Mouse (Mus musculus) hindbrain, embryonic 12.5 days (tissue): Measurements from ENCODE around the gene Cyb561d1. TPM values are rescaled to one million over a fixed set of nuclear protein-coding genes. Genes with fewer than 3 reads are reported as not detected.

Experiments
- ATAC-seq: fragments of 200-750 bp; cut with Nextera tagmentation; 2 replicates; pipeline ENCODE4 v1.8.0; 2017; ENCODE audit warnings: moderate TSS enrichment; ENCODE audit not compliant: low FRiP score
- H3K27ac ChIP-seq: fragments of 300-500 bp; sonication (generic); 2 replicates; pipeline ENCODE4 v1.5.1; 2016; ENCODE audit warnings: mild to moderate bottlenecking
- H3K27me3 ChIP-seq: fragments of 300-500 bp; sonication (generic); 2 replicates; pipeline ENCODE4 v1.6.1; 2016; ENCODE audit warnings: mild to moderate bottlenecking
- H3K36me3 ChIP-seq: fragments of 300-500 bp; sonication (generic); 2 replicates; pipeline ENCODE4 v1.6.1; 2016; ENCODE audit warnings: mild to moderate bottlenecking
- H3K4me1 ChIP-seq: fragments of 300-500 bp; sonication (generic); 2 replicates; pipeline ENCODE4 v1.6.1; 2016
- H3K4me2 ChIP-seq: fragments of 300-500 bp; sonication (generic); replicated peaks from 2 replicates; pipeline ENCODE4 v1.6.1; 2016; ENCODE audit warnings: mild to moderate bottlenecking
- H3K4me3 ChIP-seq: fragments of 300-500 bp; sonication (generic); 2 replicates; pipeline ENCODE4 v1.5.1; 2016; ENCODE audit warnings: mild to moderate bottlenecking
- H3K9ac ChIP-seq: fragments of 300-500 bp; sonication (generic); 2 replicates; pipeline ENCODE4 v1.6.1; 2016; ENCODE audit warnings: mild to moderate bottlenecking, moderate library complexity
- H3K9me3 ChIP-seq: fragments of 300-500 bp; sonication (generic); replicated peaks from 2 replicates; pipeline ENCODE4 v1.6.1; 2016; ENCODE audit warnings: mild to moderate bottlenecking
- WGBS: fragments of 180-500 bp; shearing (Covaris S2); methylation state at CpG from one replicate; pipeline ENCODE4 v1.1.7; 2016; 5-methylcytosine and 5-hydroxymethylcytosine counted together
- polyA plus RNA-seq: library from polyadenylated mRNA; unstranded; fragments of >200 nt; fragmentation: Nextera tagmentation; extraction: Ambion mirVana; gene quantifications from 2 replicates; pipeline ENCODE4 v1.2.1, GENCODE M21; 2016

Gene Cyb561d1
- polyA plus RNA-seq, 1 experiment from 2014 or later: 5.0 TPM

- peaks cover 44% of the 10 kb centered on the region for H3K4me1 ChIP-seq
- H3K9me3 ChIP-seq: no peaks in the 10 kb centered on the region
- H3K36me3 ChIP-seq: peaks cover 18% of the 10 kb centered on the region; the same call in 1 of the 2 replicates
- no peaks in the 10 kb centered on the region for H3K27me3 ChIP-seq
- no peak overlapping the region for H3K4me3 ChIP-seq
- WGBS: 20% methylated on average over 14 of the region's 14 CpGs
- ATAC-seq: peak; percentile 59
- peak overlapping the region; percentile 45; the same call in 1 of the 2 replicates for H3K9ac ChIP-seq
- H3K4me2 ChIP-seq: peak overlapping the region; percentile 35
- H3K27ac ChIP-seq: peak overlapping the region; percentile 82
These were observed 3.9 kb downstream of the Cyb561d1 start for GRCm38 (mm10) chr3:108197066-108197497.

DNA sequence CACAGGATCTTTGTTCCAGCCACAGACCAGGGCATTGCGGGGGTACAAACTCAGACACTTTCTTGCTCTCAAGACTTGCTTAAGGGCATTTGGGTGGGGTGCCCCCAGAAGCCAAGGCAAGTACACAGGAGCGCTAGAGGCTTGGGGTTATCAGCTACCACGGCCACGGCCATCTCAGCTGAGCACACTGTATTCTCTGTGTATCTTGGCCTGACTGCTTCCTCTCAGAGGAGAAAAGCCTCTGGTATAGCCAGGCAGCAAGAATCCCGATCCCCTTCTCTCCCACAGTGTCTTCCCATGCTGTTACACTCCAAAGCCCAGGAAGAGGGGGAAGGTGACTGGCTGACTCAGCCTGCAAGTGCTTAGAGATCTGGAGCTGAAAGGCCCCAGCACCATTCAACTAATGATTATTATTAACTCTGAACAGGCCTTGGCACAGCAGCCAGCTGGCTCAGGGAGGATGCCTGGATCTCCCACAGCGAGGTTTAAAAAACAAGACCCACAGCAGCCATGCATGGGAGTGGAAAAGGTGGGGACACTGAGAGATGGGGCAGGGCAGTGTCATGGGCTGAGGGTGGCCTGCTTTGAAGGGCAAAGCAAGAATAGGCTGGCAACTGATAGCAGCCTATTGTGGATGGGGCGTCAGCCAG lies 4.9 kb downstream of the Cyb561d1 start:
- 76% methylated on average over 7 of the region's 7 CpGs for WGBS
- Histone ChIP-seq H3K4me2 (no peak overlapping the region), H3K27ac (peak overlapping the region; percentile 82), H3K9me3 (no peaks in the 10 kb centered on the region), H3K27me3 (no peaks in the 10 kb centered on the region), H3K4me1 (peaks cover 40% of the 10 kb centered on the region), H3K36me3 (peaks cover 15% of the 10 kb centered on the region; the same call in 1 of the 2 replicates), H3K4me3 (no peak overlapping the region), H3K9ac (0 out of 2 replicates have a peak overlapping the region, but pooled peaks have one; percentile 45)
- ATAC-seq: no peak

DNA sequence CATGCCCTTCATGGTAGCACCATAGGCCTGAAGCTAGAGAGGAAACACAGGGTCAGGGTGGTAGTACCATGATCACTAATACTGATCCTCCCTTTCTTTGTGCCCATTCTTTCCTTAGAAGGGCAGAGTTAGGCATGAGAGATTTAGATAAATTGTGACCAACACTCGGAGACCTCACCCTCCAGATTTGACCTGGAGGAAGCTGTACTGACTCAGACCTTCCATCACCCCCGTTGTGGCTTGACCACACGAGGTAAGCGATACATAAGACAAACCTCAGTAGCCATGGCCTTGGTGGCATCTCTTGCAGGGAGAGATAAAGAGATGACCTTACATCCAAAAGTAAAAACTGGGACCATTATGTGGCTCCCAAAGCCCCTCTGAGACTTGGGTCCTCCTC lies 5.7 kb downstream of the Cyb561d1 start:
- H3K36me3 ChIP-seq: peaks cover 18% of the 10 kb centered on the region; the same call in 1 of the 2 replicates
- no peak for ATAC-seq
- peak overlapping the region; percentile 82; the same call in 1 of the 2 replicates for H3K27ac ChIP-seq
- peaks cover 34% of the 10 kb centered on the region for H3K4me1 ChIP-seq
- WGBS: 90% methylated on average over 4 of the region's 4 CpGs
- no peaks in the 10 kb centered on the region for H3K9me3 ChIP-seq
- H3K4me3 ChIP-seq: no peak overlapping the region
- no peak overlapping the region for H3K9ac ChIP-seq
- no peaks in the 10 kb centered on the region for H3K27me3 ChIP-seq
- no peak overlapping the region for H3K4me2 ChIP-seq

GRCm38 (mm10) chr3:108193686-108194085 lies 7.3 kb downstream of the Cyb561d1 start:
- no peak for ATAC-seq
- Histone ChIP-seq H3K9ac (0 out of 2 replicates have a peak overlapping the region, but pooled peaks have one; percentile 18), H3K4me2 (no peak overlapping the region), H3K27me3 (no peaks in the 10 kb centered on the region), H3K9me3 (no peaks in the 10 kb centered on the region), H3K27ac (no peak overlapping the region), H3K36me3 (peaks cover 10% of the 10 kb centered on the region; the same call in 1 of the 2 replicates), H3K4me1 (peaks cover 37% of the 10 kb centered on the region), H3K4me3 (no peak overlapping the region)
- 75% methylated on average over 4 of the region's 4 CpGs for WGBS

GRCm38 (mm10) chr3:108189897-108190296 lies 11.1 kb downstream of the Cyb561d1 start:
- WGBS: 74% methylated on average over 5 of the region's 5 CpGs
- Histone ChIP-seq H3K4me3 (no peak overlapping the region), H3K27ac (no peak overlapping the region), H3K27me3 (peaks cover 12% of the 10 kb centered on the region), H3K4me1 (peaks cover 34% of the 10 kb centered on the region), H3K9me3 (no peaks in the 10 kb centered on the region), H3K36me3 (0 out of 2 replicates have a peak, but pooled peaks cover 4% of the 10 kb centered on the region), H3K9ac (0 out of 2 replicates have a peak overlapping the region, but pooled peaks have one; percentile 2), H3K4me2 (peak overlapping the region; percentile 16; the same call in 1 of the 2 replicates)
- ATAC-seq: no peak

DNA sequence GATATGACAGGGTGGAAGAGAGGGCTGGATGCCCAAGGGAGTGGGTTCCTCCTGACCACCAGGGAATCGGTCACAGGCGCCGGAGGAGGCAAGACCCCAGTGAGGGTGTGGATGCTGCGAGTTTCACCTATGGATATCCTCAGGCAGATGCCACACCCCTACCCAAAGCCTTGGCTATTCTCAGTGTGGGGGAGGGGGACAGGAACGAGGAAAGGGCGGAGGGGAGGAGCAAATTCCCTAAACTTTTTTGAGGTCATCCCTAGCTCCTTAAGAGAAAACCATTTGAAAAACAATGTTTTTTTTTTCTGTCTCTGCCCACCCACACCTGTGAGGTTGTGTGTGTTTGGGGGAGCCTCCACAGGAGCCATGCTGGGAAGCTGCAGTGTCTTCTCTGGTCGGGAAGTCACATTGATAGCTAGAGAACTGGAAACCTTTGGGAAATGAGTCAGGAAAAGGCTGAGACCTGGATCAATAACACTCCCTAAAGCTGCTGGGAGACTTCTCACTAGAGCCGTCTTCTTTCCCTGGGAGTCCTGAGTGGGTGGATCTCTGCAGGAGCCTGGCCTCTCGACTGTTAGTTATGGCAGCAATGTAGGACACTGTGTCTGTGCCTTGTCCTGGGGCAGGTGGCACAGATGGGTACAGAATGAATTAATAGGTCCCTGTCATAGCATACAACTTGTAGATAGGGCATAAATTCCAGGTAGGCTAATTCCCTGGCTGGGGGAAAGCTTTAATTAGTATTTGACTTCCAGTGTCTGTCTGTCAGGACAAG lies 12.1 kb downstream of the Cyb561d1 start:
- WGBS: 69% methylated on average over 9 of the region's 9 CpGs
- H3K27ac ChIP-seq: no peak overlapping the region
- ATAC-seq: no peak
- H3K36me3 ChIP-seq: 0 out of 2 replicates have a peak, but pooled peaks cover 4% of the 10 kb centered on the region
- H3K27me3 ChIP-seq: peaks cover 16% of the 10 kb centered on the region
- no peaks in the 10 kb centered on the region for H3K9me3 ChIP-seq
- H3K4me2 ChIP-seq: 0 out of 2 replicates have a peak overlapping the region, but pooled peaks have one; percentile 16
- no peak overlapping the region for H3K9ac ChIP-seq
- no peak overlapping the region for H3K4me3 ChIP-seq
- H3K4me1 ChIP-seq: peaks cover 34% of the 10 kb centered on the region

DNA sequence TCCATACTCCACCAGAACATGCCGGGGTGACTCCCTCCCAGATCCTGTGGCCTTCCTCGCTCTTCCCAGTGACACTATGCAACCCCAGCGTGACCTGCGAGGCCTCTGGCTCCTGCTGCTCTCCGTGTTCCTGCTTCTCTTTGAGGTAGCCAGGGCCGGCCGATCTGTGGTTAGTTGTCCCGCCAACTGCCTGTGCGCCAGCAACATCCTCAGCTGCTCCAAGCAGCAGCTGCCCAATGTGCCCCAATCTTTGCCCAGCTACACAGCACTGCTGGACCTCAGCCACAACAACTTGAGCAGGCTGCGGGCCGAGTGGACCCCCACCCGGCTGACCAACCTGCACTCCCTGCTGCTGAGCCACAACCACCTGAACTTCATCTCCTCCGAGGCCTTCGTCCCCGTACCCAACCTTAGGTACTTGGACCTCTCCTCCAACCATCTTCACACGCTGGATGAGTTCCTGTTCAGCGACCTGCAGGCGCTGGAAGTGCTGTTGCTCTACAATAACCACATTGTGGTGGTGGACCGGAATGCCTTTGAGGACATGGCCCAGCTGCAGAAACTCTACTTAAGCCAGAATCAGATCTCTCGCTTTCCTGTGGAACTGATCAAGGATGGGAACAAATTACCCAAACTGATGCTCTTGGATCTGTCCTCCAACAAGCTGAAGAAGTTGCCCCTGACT lies 13.8 kb downstream of the Cyb561d1 start:
- peak overlapping the region; percentile 77 for H3K4me3 ChIP-seq
- no peaks in the 10 kb centered on the region for H3K9me3 ChIP-seq
- 0 out of 2 replicates have a peak, but pooled peaks cover 4% of the 10 kb centered on the region for H3K36me3 ChIP-seq
- H3K4me2 ChIP-seq: peak overlapping the region; percentile 89
- H3K27me3 ChIP-seq: peaks cover 16% of the 10 kb centered on the region
- no peak overlapping the region for H3K27ac ChIP-seq
- H3K9ac ChIP-seq: peak overlapping the region; percentile 80
- 59% methylated on average over 20 of the region's 20 CpGs for WGBS
- peaks cover 34% of the 10 kb centered on the region for H3K4me1 ChIP-seq
- ATAC-seq: 0 out of 2 replicates have a peak, but pooled peaks have one; percentile 3

- H3K27me3 ChIP-seq: peaks cover 16% of the 10 kb centered on the region
- peak within 1 kb of the TSS; percentile 71; the same call in 1 of the 2 replicates for H3K27ac ChIP-seq
- under 1% methylated on average over 53 of the region's 100 CpGs for WGBS
- peak; percentile 81 for ATAC-seq
- H3K9ac ChIP-seq: peak within 1 kb of the TSS; percentile 80
- H3K4me2 ChIP-seq: peak within 1 kb of the TSS; percentile 89
- H3K4me3 ChIP-seq: peak within 1 kb of the TSS; percentile 77
- H3K9me3 ChIP-seq: no peaks in the 10 kb centered on the region
- 0 out of 2 replicates have a peak, but pooled peaks cover 4% of the 10 kb centered on the region for H3K36me3 ChIP-seq
- peaks cover 34% of the 10 kb centered on the region for H3K4me1 ChIP-seq
These were observed 14.6 kb downstream of the Cyb561d1 start, which contains the start of gene Amigo1 for GRCm38 (mm10) chr3:108186098-108187047. Gene Amigo1 (plus strand): TSS chr3:108186335.

DNA sequence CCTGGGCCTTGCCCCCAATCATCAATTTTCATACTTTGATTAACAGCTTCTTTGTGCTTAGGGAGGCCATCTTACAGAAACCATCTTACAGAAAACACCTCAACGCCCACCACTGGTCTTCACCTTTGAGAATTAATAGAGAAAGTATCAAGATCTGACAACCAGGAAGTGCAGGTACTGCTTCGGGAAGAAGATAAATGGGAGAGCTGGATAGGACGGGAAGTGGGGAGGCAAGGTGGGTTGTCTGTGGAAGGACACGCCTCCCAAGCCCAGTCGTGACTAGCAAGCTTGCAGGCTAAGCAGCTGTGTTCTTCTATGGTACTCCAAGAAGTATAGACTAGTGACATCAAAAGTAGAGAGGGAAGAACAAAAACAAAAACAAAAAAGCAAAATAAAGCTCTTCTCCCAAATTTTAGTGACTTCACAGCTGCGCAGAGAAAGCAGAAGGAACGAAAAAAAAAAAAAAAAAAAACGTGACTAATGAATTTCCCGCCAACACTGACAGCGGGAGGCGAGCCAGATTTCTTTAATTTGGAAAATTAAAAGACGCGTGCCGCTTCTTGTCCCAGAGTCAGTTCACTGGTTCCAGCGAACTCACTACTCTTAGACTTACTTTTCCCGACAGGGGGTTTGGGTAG lies 15.4 kb downstream of the Cyb561d1 start:
- Histone ChIP-seq H3K4me3 (peak overlapping the region; percentile 77), H3K36me3 (no peaks in the 10 kb centered on the region), H3K9me3 (no peaks in the 10 kb centered on the region), H3K9ac (peak overlapping the region; percentile 80; the same call in 1 of the 2 replicates), H3K4me2 (peak overlapping the region; percentile 89), H3K27me3 (peaks cover 16% of the 10 kb centered on the region), H3K27ac (no peak overlapping the region), H3K4me1 (peaks cover 34% of the 10 kb centered on the region)
- ATAC-seq: no peak; the same call in 1 of the 2 replicates
- 3% methylated on average over 16 of the region's 16 CpGs for whole genome bisulfite sequencing

GRCm38 (mm10) chr3:108184742-108185141 lies 16.3 kb downstream of the Cyb561d1 start:
- no peak for ATAC-seq
- H3K27me3 ChIP-seq: peaks cover 16% of the 10 kb centered on the region
- 76% methylated on average over 3 of the region's 3 CpGs for WGBS

More at GRCm38 (mm10) chr3:108184742-108185141, 16.3 kb downstream of the Cyb561d1 start:
- Histone ChIP-seq H3K9ac (no peak overlapping the region), H3K27ac (no peak overlapping the region), H3K4me2 (no peak overlapping the region), H3K4me1 (peaks cover 31% of the 10 kb centered on the region), H3K9me3 (no peaks in the 10 kb centered on the region), H3K36me3 (no peaks in the 10 kb centered on the region), H3K4me3 (no peak overlapping the region)
